In the genomic region with DNA sequence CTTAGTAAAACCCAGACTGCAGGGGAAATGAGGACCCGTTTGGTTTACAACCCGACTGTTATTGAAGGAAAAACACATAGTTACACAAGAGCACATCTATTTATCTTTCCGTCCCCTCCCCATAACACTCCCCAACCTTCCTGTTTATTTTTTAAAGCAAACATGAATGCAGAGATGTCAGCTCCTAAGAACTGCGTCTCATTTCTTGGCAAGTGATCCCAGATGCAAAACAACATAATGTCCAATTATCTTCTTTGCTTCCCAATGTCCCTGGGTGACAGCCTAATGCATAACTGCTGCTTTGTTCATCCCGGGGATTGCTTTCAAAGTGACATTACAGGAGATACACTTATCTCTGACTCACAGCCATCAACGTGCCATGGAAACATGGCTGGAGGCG, we compare ENCODE assay signal across 19 mouse cellular contexts. TPM values are rescaled to one million over a fixed set of nuclear protein-coding genes. Genes with fewer than 3 reads are reported as not detected.
DNase-seq lines count a peak whose midpoint lies in the region; ATAC-seq and TF ChIP-seq lines count a peak whose summit lies in the region.
"Had no signal": no experiment of that assay in that cellular context is flagged by ENCODE, and none has a peak within 500 bp of the region (broad histone marks: within the 10 kb centered on the region; RNA-seq: fewer than 3 reads in every experiment).

No protein-coding gene starts in this region.

- no peak for ATAC-seq in embryonic facial prominence, embryonic 13.5 days (ENCODE audit: insufficient number of reproducible peaks, insufficient read depth, low FRiP score, low TSS enrichment, low read depth)
- no peak for ATAC-seq in midbrain, embryonic 15.5 days (replicated peaks)
- ATAC-seq in midbrain, embryonic 16.5 days, result no peak; the same call in 1 of the 2 replicates
- ATAC-seq in intestine, postnatal 0 days, result no peak
- ATAC-seq: CD4-positive, CD25-positive, alpha-beta regulatory T cell, adult 4 months had no signal

- no peaks in the 10 kb centered on the region for H3K9me3 ChIP-seq in embryonic facial prominence, embryonic 13.5 days
- no peaks in the 10 kb centered on the region for H3K9me3 ChIP-seq in embryonic facial prominence, embryonic 10.5 days
- no peaks in the 10 kb centered on the region for H3K9me3 ChIP-seq in midbrain, embryonic 15.5 days
- H3K9me3 ChIP-seq in midbrain, embryonic 16.5 days (replicated peaks; ENCODE audit: control insufficient read depth, low read length, poor library complexity, severe bottlenecking), result no peaks in the 10 kb centered on the region
- no peaks in the 10 kb centered on the region for H3K9me3 ChIP-seq in intestine, postnatal 0 days (ENCODE audit: control insufficient read depth)
- H3K9me3 ChIP-seq: G1E; heart, embryonic 12.5 days had no signal

- 0 out of 2 replicates have a peak, but pooled peaks cover 2% of the 10 kb centered on the region for H3K4me1 ChIP-seq in embryonic facial prominence, embryonic 13.5 days
- no peaks in the 10 kb centered on the region for H3K4me1 ChIP-seq in embryonic facial prominence, embryonic 10.5 days
- no peaks in the 10 kb centered on the region; the same call in 1 of the 2 replicates for H3K4me1 ChIP-seq in midbrain, embryonic 15.5 days
- H3K4me1 ChIP-seq in midbrain, embryonic 16.5 days (ENCODE audit: control insufficient read depth, insufficient read depth, low read length), result no peaks in the 10 kb centered on the region; the same call in 1 of the 2 replicates
- no peaks in the 10 kb centered on the region for H3K4me1 ChIP-seq in intestine, postnatal 0 days (replicated peaks; ENCODE audit: control insufficient read depth, insufficient read depth, low read length)

- WGBS in embryonic facial prominence, embryonic 13.5 days, result 66% methylated on average over 7 of the region's 7 CpGs
- 83% methylated on average over 7 of the region's 7 CpGs for WGBS in embryonic facial prominence, embryonic 10.5 days
- 72% methylated on average over 7 of the region's 7 CpGs for WGBS in midbrain, embryonic 15.5 days
- 70% methylated on average over 7 of the region's 7 CpGs for WGBS in midbrain, embryonic 16.5 days
- WGBS in intestine, postnatal 0 days, result 49% methylated on average over 7 of the region's 7 CpGs

- peaks cover 48% of the 10 kb centered on the region for H3K36me3 ChIP-seq in embryonic facial prominence, embryonic 13.5 days
- H3K36me3 ChIP-seq in embryonic facial prominence, embryonic 10.5 days (replicated peaks), result peaks cover 51% of the 10 kb centered on the region
- H3K36me3 ChIP-seq in midbrain, embryonic 15.5 days (replicated peaks), result peaks cover 5% of the 10 kb centered on the region; the same call in 1 of the 2 replicates
- H3K36me3 ChIP-seq in midbrain, embryonic 16.5 days (ENCODE audit: control insufficient read depth, insufficient read depth, low read length), result peaks cover 5% of the 10 kb centered on the region; the same call in 1 of the 2 replicates
- H3K36me3 ChIP-seq in intestine, postnatal 0 days (ENCODE audit: control insufficient read depth, insufficient read depth), result peaks cover 19% of the 10 kb centered on the region

- peak overlapping the region; percentile 63; the same call in 1 of the 2 replicates for H3K27ac ChIP-seq in embryonic facial prominence, embryonic 13.5 days
- H3K27ac ChIP-seq in embryonic facial prominence, embryonic 10.5 days (replicated peaks), result no peak overlapping the region
- H3K27ac ChIP-seq in layer of hippocampus, adult 2 months, result peak overlapping the region; percentile 32
- peak overlapping the region; percentile 5; the same call in 1 of the 2 replicates for H3K27ac ChIP-seq in midbrain, embryonic 15.5 days
- no peak overlapping the region for H3K27ac ChIP-seq in midbrain, embryonic 16.5 days (ENCODE audit: low read length)
- H3K27ac ChIP-seq in intestine, postnatal 0 days (ENCODE audit: low read depth, low read length), result no peak overlapping the region

- H3K4me3 ChIP-seq in embryonic facial prominence, embryonic 13.5 days, result no peak overlapping the region
- no peak overlapping the region for H3K4me3 ChIP-seq in embryonic facial prominence, embryonic 10.5 days
- H3K4me3 ChIP-seq in layer of hippocampus, adult 2 months, result no peak overlapping the region
- H3K4me3 ChIP-seq in midbrain, embryonic 15.5 days, result no peak overlapping the region
- H3K4me3 ChIP-seq in midbrain, embryonic 16.5 days (ENCODE audit: low read depth, low read length), result no peak overlapping the region
- H3K4me3 ChIP-seq in intestine, postnatal 0 days (ENCODE audit: low read depth, low read length), result no peak overlapping the region
- H3K4me3 ChIP-seq: heart, embryonic 12.5 days had no signal

- H3K27me3 ChIP-seq in embryonic facial prominence, embryonic 13.5 days, result no peaks in the 10 kb centered on the region
- no peaks in the 10 kb centered on the region for H3K27me3 ChIP-seq in embryonic facial prominence, embryonic 10.5 days (replicated peaks; ENCODE audit: low read depth, poor library complexity, severe bottlenecking)
- no peaks in the 10 kb centered on the region for H3K27me3 ChIP-seq in midbrain, embryonic 15.5 days (replicated peaks)
- no peaks in the 10 kb centered on the region for H3K27me3 ChIP-seq in midbrain, embryonic 16.5 days (ENCODE audit: control insufficient read depth, insufficient read depth, low read depth, low read length)
- H3K27me3 ChIP-seq in intestine, postnatal 0 days (replicated peaks; ENCODE audit: control insufficient read depth, insufficient read depth, low read length), result no peaks in the 10 kb centered on the region
- H3K27me3 ChIP-seq: heart, embryonic 12.5 days had no signal

- TF ChIP-seq CTCF in layer of hippocampus, adult 2 months (conservative IDR thresholded peaks at IDR 0.05), result no peak
- no peak for TF ChIP-seq CTCF in intestine, postnatal 0 days (IDR thresholded peaks at IDR 0.05; ENCODE audit: low read depth)

- H3K4me2 ChIP-seq in embryonic facial prominence, embryonic 13.5 days, result no peak overlapping the region
- no peak overlapping the region for H3K4me2 ChIP-seq in midbrain, embryonic 15.5 days
- H3K4me2 ChIP-seq in midbrain, embryonic 16.5 days (ENCODE audit: low read length), result no peak overlapping the region
- no peak overlapping the region for H3K4me2 ChIP-seq in intestine, postnatal 0 days (replicated peaks; ENCODE audit: low read depth)
- H3K4me2 ChIP-seq: heart, embryonic 12.5 days had no signal

- H3K9ac ChIP-seq in embryonic facial prominence, embryonic 13.5 days, result no peak overlapping the region
- H3K9ac ChIP-seq in midbrain, embryonic 15.5 days, result no peak overlapping the region
- no peak overlapping the region for H3K9ac ChIP-seq in midbrain, embryonic 16.5 days (ENCODE audit: low read depth, low read length)
- no peak overlapping the region for H3K9ac ChIP-seq in intestine, postnatal 0 days (ENCODE audit: low read depth, low read length)
- H3K9ac ChIP-seq: heart, embryonic 12.5 days had no signal

- DNase-seq in embryonic facial prominence, embryonic 10.5 days (ENCODE audit: low spot score), result no peak
- no peak for DNase-seq in layer of hippocampus, adult 2 months (ENCODE audit: low spot score in 2 of 2)
- DNase-seq in layer of hippocampus, postnatal 36 days, result no peak
- peak; percentile 61 for DNase-seq in lung, postnatal 36 days
- DNase-seq: cerebellum, adult 11 months; cerebellum, postnatal 14 days; gastrocnemius, postnatal 36 days; heart, postnatal 36 days; kidney, adult 9 months; kidney, postnatal 4 days; liver; thymus, adult 2 months had no signal

RNA-seq across cellular contexts. Expression of a gene that starts 30.7 kb away (rescaled TPM):
- polyA plus RNA-seq in embryonic facial prominence, embryonic 13.5 days (2015; fragmentation: Nextera tagmentation; extraction: Ambion mirVana), result 8.0 and 9.6 TPM in 2 replicates
- 5.4 and 6.6 TPM in 2 replicates for polyA plus RNA-seq in embryonic facial prominence, embryonic 10.5 days (2016; fragmentation: Nextera tagmentation; extraction: Ambion mirVana)
- total RNA-seq in layer of hippocampus, adult 2 months (2021), result 10 to 100 TPM; 24.1 to 24.2 TPM
- total RNA-seq in layer of hippocampus, postnatal 36 days (2021), result 10 to 100 TPM; 23.2 to 24.9 TPM
- 6.8 and 8.3 TPM in 2 replicates for polyA plus RNA-seq in midbrain, embryonic 15.5 days (2015; fragmentation: Nextera tagmentation; extraction: Ambion mirVana)
- 8.0 and 9.1 TPM in 2 replicates for polyA plus RNA-seq in midbrain, embryonic 16.5 days (2015; fragmentation: Nextera tagmentation; extraction: Ambion mirVana)
- polyA plus RNA-seq in intestine, postnatal 0 days (2015; fragmentation: Nextera tagmentation; extraction: Ambion mirVana), result 1.3 and 1.4 TPM in 2 replicates

RNA-seq across cellular contexts. Expression of a gene that starts 44.7 kb away (rescaled TPM):
- polyA plus RNA-seq in embryonic facial prominence, embryonic 13.5 days (2015; fragmentation: Nextera tagmentation; extraction: Ambion mirVana), result 36.2 and 51.5 TPM in 2 replicates
- 32.0 and 36.3 TPM in 2 replicates for polyA plus RNA-seq in embryonic facial prominence, embryonic 10.5 days (2016; fragmentation: Nextera tagmentation; extraction: Ambion mirVana)
- 100 to 1,000 TPM; 105 to 107 TPM for total RNA-seq in layer of hippocampus, adult 2 months (2021)
- total RNA-seq in layer of hippocampus, postnatal 36 days (2021), result 100 to 1,000 TPM; 110 to 118 TPM
- polyA plus RNA-seq in midbrain, embryonic 15.5 days (2015; fragmentation: Nextera tagmentation; extraction: Ambion mirVana), result 106 and 119 TPM in 2 replicates
- 73.2 and 73.4 TPM in 2 replicates for polyA plus RNA-seq in midbrain, embryonic 16.5 days (2015; fragmentation: Nextera tagmentation; extraction: Ambion mirVana)
- polyA plus RNA-seq in intestine, postnatal 0 days (2015; fragmentation: Nextera tagmentation; extraction: Ambion mirVana), result 11.7 and 13.3 TPM in 2 replicates

Comparison
In these comparisons a context has a peak if more than half of its experiments do, and no peak if none do; other contexts are left out.
1. H3K27ac ChIP-seq: peak in embryonic facial prominence, embryonic 13.5 days (single experiment), layer of hippocampus, adult 2 months (single experiment) and midbrain, embryonic 15.5 days (single experiment); none in embryonic facial prominence, embryonic 10.5 days (single experiment), midbrain, embryonic 16.5 days (single experiment) and intestine, postnatal 0 days (single experiment).